Mouse (Mus musculus) brain, embryonic 14.5 days (tissue): ENCODE measurements at regions not wholly inside any gene's neighbourhood (a gene's known extent, or its start where the extent isn't known, plus 50 kb on each side); places are given as distances from the start of the nearest gene placed in this dataset.

Experiments used
- CTCF ChIP-seq: fragments of 200-500 bp; IDR thresholded peaks from 2 replicates; pipeline ENCODE4 v1.5.1; 2012; ENCODE audit warnings: inconsistent platforms, mild to moderate bottlenecking, moderate library complexity, borderline replicate concordance; ENCODE audit not compliant: insufficient read depth, insufficient read length; ENCODE audit errors: extremely low read depth
- POLR2A ChIP-seq: fragments of 200-500 bp; IDR thresholded peaks from 2 replicates; pipeline ENCODE4 v1.6.1; 2012; ENCODE audit warnings: mild to moderate bottlenecking, inconsistent platforms, borderline replicate concordance; ENCODE audit not compliant: poor library complexity, insufficient read depth, insufficient read length, severe bottlenecking; ENCODE audit errors: extremely low read depth

- no peak for TF ChIP-seq POLR2A
- no peak for TF ChIP-seq CTCF
These were observed 383.5 kb upstream of the Tenm4 start for GRCm38 (mm10) chr7:95787543-95787942.
